Comparison of ENCODE assay signal across 1 mouse cellular context in the genomic region with DNA sequence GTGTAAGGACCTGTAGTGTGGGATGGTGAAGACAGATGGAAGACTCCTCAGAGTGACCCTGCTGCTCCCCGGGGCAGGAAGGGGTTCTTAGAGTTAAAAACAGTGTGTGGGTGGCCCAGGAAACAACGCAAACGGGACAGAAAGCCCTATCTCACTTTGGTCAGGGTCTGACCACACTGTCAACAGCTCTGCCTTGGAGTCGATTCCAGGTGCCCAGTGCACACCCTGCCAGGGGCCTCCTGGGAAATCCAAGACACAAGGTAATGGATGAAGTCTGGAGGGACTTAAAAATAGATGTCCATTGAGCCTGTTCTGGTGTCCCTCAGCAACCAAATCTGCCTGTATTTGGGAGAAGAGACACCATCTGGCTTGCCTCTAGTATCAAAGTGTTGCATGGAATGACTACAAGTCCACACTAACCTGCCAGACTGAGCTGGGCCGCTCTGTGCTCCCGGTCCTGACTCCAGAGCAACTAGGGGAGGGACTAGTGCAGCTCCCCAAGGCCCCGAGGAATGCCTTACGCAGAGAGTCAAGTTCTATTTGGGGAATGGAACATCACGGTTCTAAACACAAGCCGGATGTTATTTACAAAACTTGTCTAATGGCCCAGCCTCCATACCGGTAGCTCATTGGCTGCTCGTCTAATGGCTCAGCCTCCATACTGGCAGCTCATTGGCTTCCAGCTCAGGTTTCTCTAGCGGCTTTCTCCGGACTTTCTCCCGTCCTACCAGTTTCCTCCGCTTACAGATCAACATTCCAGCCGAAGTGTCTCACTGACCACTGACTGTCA.
TF ChIP-seq lines count a peak whose summit lies in the region.

No protein-coding gene starts in this region.

TF ChIP-seq in C2C12, 6 proteins besides CTCF, POLR2A, EP300 and RAD21 (continued from another document):
- TF ChIP-seq FOSL1 (IDR thresholded peaks at IDR 0.05; ENCODE audit: insufficient read depth, low read length, poor library complexity, severe bottlenecking), result no peak
